17 mouse cellular contexts compared by ENCODE assay signal in the genomic region with DNA sequence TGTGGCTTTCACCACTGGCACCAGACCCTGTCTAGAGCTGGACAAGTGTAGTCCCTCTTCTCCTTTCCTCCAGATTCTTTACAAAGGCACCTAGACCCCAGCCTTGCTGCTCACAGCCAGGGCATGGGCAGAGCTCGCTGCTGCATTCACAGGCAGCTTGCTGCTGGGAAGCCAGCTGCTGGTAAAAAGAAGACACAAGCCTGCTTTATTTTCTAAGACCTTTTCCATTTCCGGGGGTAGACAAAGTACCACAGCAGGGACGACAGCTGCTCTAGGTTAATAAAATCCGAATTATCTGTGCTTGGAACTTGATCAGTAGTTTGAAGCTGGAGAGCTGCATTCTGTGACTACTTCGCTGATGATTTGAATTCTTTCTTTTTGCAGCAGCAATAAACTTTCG. TPM values are rescaled to one million over a fixed set of nuclear protein-coding genes. Genes with fewer than 3 reads are reported as not detected.
DNase-seq lines count a peak whose midpoint lies in the region; ATAC-seq and TF ChIP-seq lines count a peak whose summit lies in the region.
"Had no signal": no experiment of that assay in that cellular context is flagged by ENCODE, and none has a peak within 500 bp of the region (broad histone marks: within the 10 kb centered on the region; RNA-seq: fewer than 3 reads in every experiment).

No protein-coding gene starts in this region.

- no peak for TF ChIP-seq POLR2A in myocyte (IDR thresholded peaks at IDR 0.05; ENCODE audit: insufficient read length, low read depth)

- peak; percentile 14 for DNase-seq in forebrain, postnatal 0 days
- no peak for DNase-seq in layer of hippocampus, adult 2 months (ENCODE audit: low spot score in 2 of 2)
- no peak for DNase-seq in layer of hippocampus, adult 9-11 months
- no peak for DNase-seq in embryonic facial prominence, embryonic 10.5 days (ENCODE audit: low spot score)
- DNase-seq in cerebellum, adult 11 months, result no peak
- DNase-seq in kidney, postnatal 36 days, result no peak
- DNase-seq: adrenal gland, adult 8-10 months; B cell, adult 2 months; cerebellum, adult 8-10 months; thymus, postnatal 36 days had no signal

- peaks cover 30% of the 10 kb centered on the region for H3K79me2 ChIP-seq in myocyte (ENCODE audit: control insufficient read depth, insufficient read depth)

- H3K36me3 ChIP-seq in forebrain, postnatal 0 days (ENCODE audit: insufficient read depth), result no peaks in the 10 kb centered on the region
- no peaks in the 10 kb centered on the region for H3K36me3 ChIP-seq in forebrain, embryonic 15.5 days
- H3K36me3 ChIP-seq in embryonic facial prominence, embryonic 10.5 days (replicated peaks), result no peaks in the 10 kb centered on the region
- H3K36me3 ChIP-seq in myocyte (ENCODE audit: control insufficient read depth, insufficient read depth), result no peaks in the 10 kb centered on the region
- H3K36me3 ChIP-seq: kidney, embryonic 15.5 days had no signal

- H3K27ac ChIP-seq in forebrain, postnatal 0 days (ENCODE audit: low read depth, low read length), result no peak overlapping the region
- H3K27ac ChIP-seq in forebrain, embryonic 15.5 days (replicated peaks), result no peak overlapping the region
- H3K27ac ChIP-seq in layer of hippocampus, adult 2 months, result peak overlapping the region; percentile 11; the same call in 1 of the 2 replicates
- H3K27ac ChIP-seq in embryonic facial prominence, embryonic 10.5 days (replicated peaks), result peak overlapping the region; percentile 27
- H3K27ac ChIP-seq: kidney, embryonic 15.5 days; liver, embryonic 14.5 days had no signal

- H3K4me2 ChIP-seq in forebrain, postnatal 0 days (ENCODE audit: low read depth), result no peak overlapping the region
- H3K4me2 ChIP-seq in forebrain, embryonic 15.5 days (replicated peaks), result no peak overlapping the region
- peak overlapping the region; percentile 72 for H3K4me2 ChIP-seq in myocyte (ENCODE audit: low read depth)
- H3K4me2 ChIP-seq: kidney, embryonic 15.5 days had no signal

- WGBS in forebrain, postnatal 0 days, result 36% methylated on average over 6 of the region's 6 CpGs
- WGBS in forebrain, embryonic 15.5 days, result 35% methylated on average over 6 of the region's 6 CpGs
- WGBS in embryonic facial prominence, embryonic 10.5 days, result 51% methylated on average over 6 of the region's 6 CpGs

- H3K9ac ChIP-seq in forebrain, postnatal 0 days, result no peak overlapping the region
- no peak overlapping the region for H3K9ac ChIP-seq in forebrain, embryonic 15.5 days (replicated peaks)
- H3K9ac ChIP-seq: kidney, embryonic 15.5 days; liver, embryonic 14.5 days had no signal

- H3K27me3 ChIP-seq in forebrain, postnatal 0 days (ENCODE audit: insufficient read depth, low read length), result no peaks in the 10 kb centered on the region
- no peaks in the 10 kb centered on the region for H3K27me3 ChIP-seq in forebrain, embryonic 15.5 days
- H3K27me3 ChIP-seq in embryonic facial prominence, embryonic 10.5 days (replicated peaks; ENCODE audit: low read depth, poor library complexity, severe bottlenecking), result no peaks in the 10 kb centered on the region
- H3K27me3 ChIP-seq in myocyte (ENCODE audit: control insufficient read depth, insufficient read depth, insufficient read length), result no peaks in the 10 kb centered on the region
- H3K27me3 ChIP-seq: kidney, embryonic 15.5 days; Patski had no signal

- no peak overlapping the region for H3K4me3 ChIP-seq in forebrain, postnatal 0 days (ENCODE audit: low read depth, low read length)
- no peak overlapping the region for H3K4me3 ChIP-seq in forebrain, embryonic 15.5 days
- H3K4me3 ChIP-seq in layer of hippocampus, adult 2 months, result no peak overlapping the region
- no peak overlapping the region for H3K4me3 ChIP-seq in embryonic facial prominence, embryonic 10.5 days
- no peak overlapping the region for H3K4me3 ChIP-seq in myocyte
- H3K4me3 ChIP-seq: kidney, embryonic 15.5 days had no signal

- no peak for TF ChIP-seq CTCF in forebrain, postnatal 0 days (IDR thresholded peaks at IDR 0.05; ENCODE audit: low read depth)
- TF ChIP-seq CTCF in layer of hippocampus, adult 2 months (conservative IDR thresholded peaks at IDR 0.05), result no peak

- ATAC-seq in forebrain, postnatal 0 days, result peak; percentile 14; the same call in 1 of the 2 replicates
- ATAC-seq in forebrain, embryonic 15.5 days (replicated peaks), result no peak
- ATAC-seq: Patski had no signal

- no peaks in the 10 kb centered on the region for H3K4me1 ChIP-seq in forebrain, postnatal 0 days (ENCODE audit: insufficient read depth)
- no peaks in the 10 kb centered on the region for H3K4me1 ChIP-seq in forebrain, embryonic 15.5 days
- H3K4me1 ChIP-seq in embryonic facial prominence, embryonic 10.5 days, result peaks cover 41% of the 10 kb centered on the region

- no peaks in the 10 kb centered on the region for H3K9me3 ChIP-seq in forebrain, postnatal 0 days (ENCODE audit: low read length)
- no peaks in the 10 kb centered on the region for H3K9me3 ChIP-seq in forebrain, embryonic 15.5 days
- no peaks in the 10 kb centered on the region for H3K9me3 ChIP-seq in embryonic facial prominence, embryonic 10.5 days
- H3K9me3 ChIP-seq: kidney, embryonic 15.5 days had no signal

- no peak overlapping the region for H3ac ChIP-seq in myocyte (ENCODE audit: control insufficient read depth, insufficient read length)

TF ChIP-seq in myocyte, 11 proteins besides CTCF, POLR2A, EP300 and RAD21:
- peak in 2 of 3 experiments; percentile 51 to 54 for TF ChIP-seq MYOD1 (IDR thresholded peaks at IDR 0.05; ENCODE audit: control insufficient read depth in 1 of 3, insufficient read length in 2 of 3, low read depth in 2 of 3)
- peak; percentile 48 for TF ChIP-seq TCF12 (IDR thresholded peaks at IDR 0.05; ENCODE audit: insufficient read depth, poor library complexity, severe bottlenecking)
- TF ChIP-seq USF1 (IDR thresholded peaks at IDR 0.05; ENCODE audit: low read depth), result no peak
- TF ChIP-seq MYOG (IDR thresholded peaks at IDR 0.05; ENCODE audit: control insufficient read depth in 1 of 3, insufficient read depth in 1 of 3, insufficient read length in 2 of 3, low read depth in 2 of 3), result peak; percentile 34 to 77 (median 65)

RNA-seq across cellular contexts. Expression of gene Pdzrn3, which starts 59.2 kb away (rescaled TPM):
- 29.1 and 29.6 TPM in 2 replicates for total RNA-seq in forebrain, postnatal 0 days (2014; rRNA removed)
- 8.3 and 10.7 TPM in 2 replicates for polyA plus RNA-seq in forebrain, postnatal 0 days (2015; fragmentation: Nextera tagmentation; extraction: Ambion mirVana)
- 21.9 and 24.0 TPM in 2 replicates for polyA plus RNA-seq in forebrain, embryonic 15.5 days (2015; fragmentation: Nextera tagmentation; extraction: Ambion mirVana)
- 1 to 10 TPM; 7.1 to 8.4 TPM for total RNA-seq in layer of hippocampus, adult 2 months (2021)
- polyA plus RNA-seq in embryonic facial prominence, embryonic 10.5 days (2016; fragmentation: Nextera tagmentation; extraction: Ambion mirVana), result 7.9 and 8.9 TPM in 2 replicates
- polyA plus RNA-seq in myocyte (2012; fragmentation: generic; extraction: Trizol), result 13.8 TPM
- total RNA-seq: granulocyte monocyte progenitor cell, adult 5-6 weeks; megakaryocyte-erythroid progenitor cell, adult 5-6 weeks had no signal

Comparison
In these comparisons a context has a peak if more than half of its experiments do, and no peak if none do; other contexts are left out.
1. H3K27ac ChIP-seq: peak in layer of hippocampus, adult 2 months (single experiment) and embryonic facial prominence, embryonic 10.5 days (single experiment); none in forebrain, postnatal 0 days (single experiment) and forebrain, embryonic 15.5 days (single experiment).